Mouse (Mus musculus): ENCODE measurements around the gene Lama5. TPM values are rescaled to one million over a fixed set of nuclear protein-coding genes. Genes with fewer than 3 reads are reported as not detected.

Lama5 gene
- total RNA-seq, 2 experiments from 2014 or later = 0.09 TPM; not detected in 1

GRCm38 (mm10) chr2:180228060-180228458, 2.4 kb upstream of the Lama5 start:
- ATAC-seq (replicated peaks; ENCODE audit: low FRiP score, poor library complexity, severe bottlenecking) = no peak

- ATAC-seq (replicated peaks; ENCODE audit: low FRiP score, poor library complexity, severe bottlenecking) = peak; percentile 66
These were observed 1.8 kb upstream of the Lama5 start for GRCm38 (mm10) chr2:180227262-180228059.

GRCm38 (mm10) chr2:180225044-180225761, 456 bp downstream of the Lama5 start:
- no peak for ATAC-seq (replicated peaks; ENCODE audit: low FRiP score, poor library complexity, severe bottlenecking)

- ATAC-seq (replicated peaks; ENCODE audit: low FRiP score, poor library complexity, severe bottlenecking) = no peak
These were observed 1.0 kb downstream of the Lama5 start for GRCm38 (mm10) chr2:180224647-180225043.

- ATAC-seq (replicated peaks; ENCODE audit: low FRiP score, poor library complexity, severe bottlenecking) = no peak
These were observed 3.4 kb downstream of the Lama5 start for GRCm38 (mm10) chr2:180222250-180222649.

- ATAC-seq (replicated peaks; ENCODE audit: low FRiP score, poor library complexity, severe bottlenecking) = no peak
These were observed 4.6 kb downstream of the Lama5 start for GRCm38 (mm10) chr2:180221051-180221450.

GRCm38 (mm10) chr2:180220165-180220564, 5.5 kb downstream of the Lama5 start:
- no peak for ATAC-seq (replicated peaks; ENCODE audit: low FRiP score, poor library complexity, severe bottlenecking)

GRCm38 (mm10) chr2:180219145-180219943, 6.3 kb downstream of the Lama5 start:
- no peak for ATAC-seq (replicated peaks; ENCODE audit: low FRiP score, poor library complexity, severe bottlenecking)

- ATAC-seq (replicated peaks; ENCODE audit: low FRiP score, poor library complexity, severe bottlenecking) = no peak
These were observed 7.0 kb downstream of the Lama5 start for GRCm38 (mm10) chr2:180218677-180219076.

- no peak for ATAC-seq (replicated peaks; ENCODE audit: low FRiP score, poor library complexity, severe bottlenecking)
These were observed 7.4 kb downstream of the Lama5 start for GRCm38 (mm10) chr2:180218241-180218640.

- ATAC-seq (replicated peaks; ENCODE audit: low FRiP score, poor library complexity, severe bottlenecking) = no peak
These were observed 8.1 kb downstream of the Lama5 start for GRCm38 (mm10) chr2:180217587-180217986.

- ATAC-seq (replicated peaks; ENCODE audit: low FRiP score, poor library complexity, severe bottlenecking) = no peak
These were observed 8.7 kb downstream of the Lama5 start for GRCm38 (mm10) chr2:180216921-180217320.

- no peak for ATAC-seq (replicated peaks; ENCODE audit: low FRiP score, poor library complexity, severe bottlenecking)
These were observed 9.7 kb downstream of the Lama5 start for GRCm38 (mm10) chr2:180215951-180216350.

GRCm38 (mm10) chr2:180215011-180215461, 10.6 kb downstream of the Lama5 start:
- no peak for ATAC-seq (replicated peaks; ENCODE audit: low FRiP score, poor library complexity, severe bottlenecking)

GRCm38 (mm10) chr2:180214352-180214978, 11.2 kb downstream of the Lama5 start:
- ATAC-seq (replicated peaks; ENCODE audit: low FRiP score, poor library complexity, severe bottlenecking) = no peak

GRCm38 (mm10) chr2:180212255-180212654, 13.4 kb downstream of the Lama5 start:
- no peak for ATAC-seq (replicated peaks; ENCODE audit: low FRiP score, poor library complexity, severe bottlenecking)

- no peak for ATAC-seq (replicated peaks; ENCODE audit: low FRiP score, poor library complexity, severe bottlenecking)
These were observed 16.7 kb downstream of the Lama5 start for GRCm38 (mm10) chr2:180208976-180209375.

- ATAC-seq (replicated peaks; ENCODE audit: low FRiP score, poor library complexity, severe bottlenecking) = peak; percentile 52; the same call in 1 of the 2 replicates
These were observed 17.8 kb downstream of the Lama5 start for GRCm38 (mm10) chr2:180207840-180208239.

GRCm38 (mm10) chr2:180205956-180206280, 19.7 kb downstream of the Lama5 start:
- ATAC-seq (replicated peaks; ENCODE audit: low FRiP score, poor library complexity, severe bottlenecking) = no peak

All from erythroblast, adult 5-6 weeks (primary cell).